Mouse (Mus musculus) MEL (cell line): Measurements from ENCODE around the gene Rabggta. TPM values are rescaled to one million over a fixed set of nuclear protein-coding genes. Genes with fewer than 3 reads are reported as not detected.

Experiments
- DNase-seq: peaks from one replicate; pipeline ENCODE4 v3.0.0; 2011; ENCODE audit warnings: low read depth, low spot score
- H3K27ac ChIP-seq: 2 replicates; pipeline ENCODE4 v1.5.1; 2012; ENCODE audit warnings: low read depth, mild to moderate bottlenecking, control low read depth, low read length, moderate library complexity; ENCODE audit not compliant: control insufficient read depth
- H3K27me3 ChIP-seq, 2 experiments: fragments of 150-350 bp in 1 of 2; sonication (generic) in 1 of 2; 2 replicates each; pipeline ENCODE4 v1.6.1; 2012; ENCODE audit warnings: low read length in 2 of 2, mild to moderate bottlenecking in 2 of 2, improper control_type of control experiment in 1 of 2, moderate library complexity in 1 of 2; ENCODE audit not compliant: insufficient read depth in 2 of 2, control insufficient read depth in 1 of 2
- H3K36me3 ChIP-seq, 2 experiments: 2 replicates each; pipeline ENCODE4 v1.6.1; 2012 to 2014; ENCODE audit warnings: low read length in 2 of 2, improper control_type of control experiment in 1 of 2, inconsistent platforms in 1 of 2, mild to moderate bottlenecking in 1 of 2; ENCODE audit not compliant: insufficient read depth in 2 of 2, control insufficient read depth in 1 of 2
- H3K4me1 ChIP-seq, 2 experiments: fragments of 150-350 bp in 1 of 2; sonication (generic) in 1 of 2; 2 replicates each; pipeline ENCODE4 v1.6.1; 2012; ENCODE audit warnings: low read length in 2 of 2, improper control_type of control experiment in 1 of 2, mild to moderate bottlenecking in 1 of 2; ENCODE audit not compliant: insufficient read depth in 2 of 2, control insufficient read depth in 1 of 2
- H3K4me3 ChIP-seq, 2 experiments: fragments of 150-350 bp in 1 of 2; sonication (generic) in 1 of 2; 2 replicates each; pipeline ENCODE4 v1.5.1; 2012; ENCODE audit warnings: low read depth in 2 of 2, low read length in 2 of 2, mild to moderate bottlenecking in 2 of 2, moderate library complexity in 2 of 2, control low read depth in 1 of 2, improper control_type of control experiment in 1 of 2; ENCODE audit not compliant: control insufficient read depth in 1 of 2, insufficient read depth in 1 of 2
- H3K79me2 ChIP-seq: 2 replicates; pipeline ENCODE4 v1.6.1; 2012; ENCODE audit warnings: mild to moderate bottlenecking, low read length, moderate library complexity; ENCODE audit not compliant: control insufficient read depth, poor library complexity, insufficient read depth
- H3K9ac ChIP-seq: 2 replicates; pipeline ENCODE4 v1.6.1; 2012; ENCODE audit warnings: low read depth, mild to moderate bottlenecking, control low read depth, low read length, moderate library complexity; ENCODE audit not compliant: control insufficient read depth, poor library complexity, severe bottlenecking
- H3K9me3 ChIP-seq: fragments of 150-350 bp; sonication (generic); replicated peaks from 2 replicates; pipeline ENCODE4 v1.6.1; 2012; ENCODE audit warnings: mild to moderate bottlenecking, low read length, improper control_type of control experiment, moderate library complexity; ENCODE audit not compliant: insufficient read depth
- BHLHE40 ChIP-seq: IDR thresholded peaks from 2 replicates; pipeline ENCODE4 v1.6.1; 2012; ENCODE audit warnings: low read depth, mild to moderate bottlenecking, inconsistent platforms, low read length, improper control_type of control experiment, borderline replicate concordance
- CHD2 ChIP-seq: IDR thresholded peaks from 2 replicates; pipeline ENCODE4 v1.6.1; 2011; ENCODE audit warnings: low read length, improper control_type of control experiment
- CTCF ChIP-seq, 3 experiments: IDR thresholded peaks in 2 of 3; conservative IDR thresholded peaks in 1 of 3; 2 replicates each; pipeline ENCODE4 v1.5.1; 2011 to 2012; ENCODE audit warnings: low read length in 3 of 3, low read depth in 2 of 3, mild to moderate bottlenecking in 2 of 3, improper control_type of control experiment in 1 of 3, inconsistent platforms in 1 of 3, mixed read lengths in 1 of 3, moderate library complexity in 1 of 3; ENCODE audit not compliant: control insufficient read depth in 1 of 3, insufficient read depth in 1 of 3, poor library complexity in 1 of 3, severe bottlenecking in 1 of 3
- ELF1 ChIP-seq: IDR thresholded peaks from 2 replicates; pipeline ENCODE4 v1.6.1; 2014; ENCODE audit warnings: low read depth, mild to moderate bottlenecking, inconsistent platforms, low read length, improper control_type of control experiment, moderate library complexity
- EP300 ChIP-seq, 2 experiments: IDR thresholded peaks; 2 replicates each; pipeline ENCODE4 v1.6.1; 2011; ENCODE audit warnings: improper control_type of control experiment in 2 of 2, low read length in 2 of 2, low read depth in 1 of 2, mild to moderate bottlenecking in 1 of 2
- ETS1 ChIP-seq: IDR thresholded peaks from 2 replicates; pipeline ENCODE4 v1.6.1; 2012; ENCODE audit warnings: low read depth, mild to moderate bottlenecking, inconsistent platforms, low read length, improper control_type of control experiment, moderate library complexity
- GABPA ChIP-seq: IDR thresholded peaks from 2 replicates; pipeline ENCODE4 v1.6.1; 2012; ENCODE audit warnings: low read depth, mild to moderate bottlenecking, inconsistent platforms, low read length, improper control_type of control experiment, moderate library complexity
- GATA1 ChIP-seq: IDR thresholded peaks from 2 replicates; pipeline ENCODE4 v1.6.1; 2011; ENCODE audit warnings: low read depth, low read length, improper control_type of control experiment
- HCFC1 ChIP-seq: IDR thresholded peaks from 2 replicates; pipeline ENCODE4 v1.6.1; 2012; ENCODE audit warnings: low read depth, mild to moderate bottlenecking, inconsistent platforms, low read length, improper control_type of control experiment, moderate library complexity
- JUND ChIP-seq: IDR thresholded peaks from 2 replicates; pipeline ENCODE4 v1.6.1; 2011; ENCODE audit warnings: low read depth, mild to moderate bottlenecking, improper control_type of control experiment, low read length
- MAFK ChIP-seq: IDR thresholded peaks from 2 replicates; pipeline ENCODE4 v1.6.1; 2011; ENCODE audit warnings: low read depth, mild to moderate bottlenecking, low read length, improper control_type of control experiment, borderline replicate concordance
- MAX ChIP-seq: IDR thresholded peaks from 2 replicates; pipeline ENCODE4 v1.6.1; 2011; ENCODE audit warnings: low read length, improper control_type of control experiment
- MAZ ChIP-seq: IDR thresholded peaks from 2 replicates; pipeline ENCODE4 v1.6.1; 2012; ENCODE audit warnings: low read depth, mild to moderate bottlenecking, inconsistent platforms, low read length, improper control_type of control experiment
- MEF2A ChIP-seq: IDR thresholded peaks from 2 replicates; pipeline ENCODE4 v1.6.1; 2014; ENCODE audit warnings: low read depth, mild to moderate bottlenecking, inconsistent platforms, low read length, improper control_type of control experiment; ENCODE audit not compliant: poor library complexity, insufficient replicate concordance, severe bottlenecking; ENCODE audit errors: extremely low read depth
- MYC ChIP-seq: IDR thresholded peaks from 2 replicates; pipeline ENCODE4 v1.6.1; 2011; ENCODE audit warnings: low read depth, mild to moderate bottlenecking, low read length, improper control_type of control experiment, moderate library complexity
- NELFE ChIP-seq: IDR thresholded peaks from 2 replicates; pipeline ENCODE4 v1.6.1; 2011; ENCODE audit warnings: low read depth, low read length, improper control_type of control experiment
- POLR2A ChIP-seq, 2 experiments: IDR thresholded peaks; 2 replicates each; pipeline ENCODE4 v1.6.1; 2011 to 2012; ENCODE audit warnings: low read length in 2 of 2, mild to moderate bottlenecking in 2 of 2, control low read depth in 1 of 2, improper control_type of control experiment in 1 of 2, low read depth in 1 of 2, moderate library complexity in 1 of 2; ENCODE audit not compliant: control insufficient read depth in 1 of 2, insufficient read depth in 1 of 2, poor library complexity in 1 of 2
- POLR2AphosphoS2 ChIP-seq: IDR thresholded peaks from 2 replicates; pipeline ENCODE4 v1.6.1; 2011; ENCODE audit warnings: low read length, improper control_type of control experiment
- SIN3A ChIP-seq: IDR thresholded peaks from 2 replicates; pipeline ENCODE4 v1.6.1; 2012; ENCODE audit warnings: low read length, improper control_type of control experiment, inconsistent platforms
- SMC3 ChIP-seq: IDR thresholded peaks from 2 replicates; pipeline ENCODE4 v1.6.1; 2011; ENCODE audit warnings: low read depth, low read length, improper control_type of control experiment
- TAL1 ChIP-seq: IDR thresholded peaks from 2 replicates; pipeline ENCODE4 v1.6.1; 2012; ENCODE audit warnings: mild to moderate bottlenecking, inconsistent platforms, low read length, moderate library complexity, mixed read lengths
- TBP ChIP-seq: IDR thresholded peaks from 2 replicates; pipeline ENCODE4 v1.8.0; 2011; ENCODE audit warnings: low read depth, low read length, improper control_type of control experiment
- TCF12 ChIP-seq: IDR thresholded peaks from 2 replicates; pipeline ENCODE4 v1.6.1; 2014; ENCODE audit warnings: low read depth, mild to moderate bottlenecking, inconsistent platforms, low read length, improper control_type of control experiment, moderate library complexity
- UBTF ChIP-seq: IDR thresholded peaks from 2 replicates; pipeline ENCODE4 v1.6.1; 2012; ENCODE audit warnings: low read depth, mild to moderate bottlenecking, inconsistent platforms, low read length, improper control_type of control experiment, moderate library complexity, borderline replicate concordance; ENCODE audit not compliant: insufficient read depth
- USF1 ChIP-seq: IDR thresholded peaks from 2 replicates; pipeline ENCODE4 v1.6.1; 2014; ENCODE audit warnings: low read depth, mild to moderate bottlenecking, inconsistent platforms, low read length, improper control_type of control experiment, moderate library complexity
- ZC3H11A ChIP-seq: IDR thresholded peaks from 2 replicates; pipeline ENCODE4 v1.6.1; 2012; ENCODE audit warnings: low read depth, mild to moderate bottlenecking, inconsistent platforms, low read length, improper control_type of control experiment
- ZKSCAN1 ChIP-seq: IDR thresholded peaks from 2 replicates; pipeline ENCODE4 v1.6.1; 2012; ENCODE audit warnings: low read depth, mild to moderate bottlenecking, inconsistent platforms, low read length, improper control_type of control experiment, moderate library complexity
- ZMIZ1 ChIP-seq: IDR thresholded peaks from 2 replicates; pipeline ENCODE4 v1.6.1; 2012; ENCODE audit warnings: low read depth, mild to moderate bottlenecking, inconsistent platforms, low read length, improper control_type of control experiment, moderate library complexity
- ZNF384 ChIP-seq: IDR thresholded peaks from 2 replicates; pipeline ENCODE4 v1.6.1; 2012; ENCODE audit warnings: low read depth, mild to moderate bottlenecking, inconsistent platforms, low read length, improper control_type of control experiment
- polyA plus RNA-seq, 2 experiments: library from polyadenylated mRNA; stranded (reverse) in 1 of 2; unstranded in 1 of 2; fragments of >175 nt in 1 of 2; fragments of >200 nt in 1 of 2; gene quantifications; 2 replicates each; pipeline versions ENCODE4 v1.2.1 to v1.2.4; 2012; ENCODE audit warnings: low replicate concordance in 2 of 2, low read depth in 1 of 2; ENCODE audit not compliant: insufficient read length in 2 of 2, insufficient read depth in 1 of 2, missing spikeins in 1 of 2
- total RNA-seq: library from RNA; depleted of rRNA; stranded (reverse); fragments of 300-350 nt; gene quantifications from 2 replicates; pipeline ENCODE4 v1.2.3, GENCODE M21; 2012

The Rabggta gene
- total and polyA plus RNA-seq, 3 experiments = 22.8 to 32.0 TPM; not detected in 1

- Histone ChIP-seq H3K79me2 (no peaks in the 10 kb centered on the region), H3K36me3 (peaks cover 0 to 14% of the 10 kb centered on the region in 2 experiments; a peak in 2 of 4 replicates), H3K27ac (no peak overlapping the region), H3K4me3 (no peak overlapping the region), H3K27me3 (no peaks in the 10 kb centered on the region), H3K4me1 (peaks cover 4 to 15% of the 10 kb centered on the region in 2 experiments), H3K9me3 (no peaks in the 10 kb centered on the region), H3K9ac (no peak overlapping the region)
- no peak for DNase-seq
- no peak for TF ChIP-seq GABPA
- TF ChIP-seq CHD2 = no peak
- no peak for TF ChIP-seq MAZ
- TF ChIP-seq ZMIZ1 = no peak
- TF ChIP-seq UBTF = no peak
- no peak for TF ChIP-seq NELFE
- no peak for TF ChIP-seq CTCF (IDR thresholded peaks at IDR 0.05 in 2 of 3, conservative IDR thresholded peaks at IDR 0.05 in 1 of 3; ENCODE audit: control insufficient read depth in 1 of 3, insufficient read depth in 1 of 3, low read depth in 2 of 3, low read length in 3 of 3, poor library complexity in 1 of 3, severe bottlenecking in 1 of 3)
- no peak for TF ChIP-seq TCF12
These were observed 20.9 kb downstream of the Rabggta start for GRCm38 (mm10) chr14:55701131-55701530.

- no peaks in the 10 kb centered on the region for H3K9me3 ChIP-seq
- no peaks in the 10 kb centered on the region for H3K27me3 ChIP-seq
- peaks cover 0 to 7% of the 10 kb centered on the region in 2 experiments; a peak in 2 of 4 replicates for H3K36me3 ChIP-seq
- 0 out of 4 replicates have a peak, but pooled peaks cover 0 to 5% of the 10 kb centered on the region in 2 experiments for H3K4me1 ChIP-seq
- H3K27ac ChIP-seq = peak overlapping the region; percentile 88
- H3K9ac ChIP-seq = peak overlapping the region; percentile 64
- TF ChIP-seq BHLHE40 (no peak), NELFE (peak; percentile 80), TBP (peak; percentile 82; the same call in 1 of the 2 replicates), MYC (0 out of 2 replicates have a peak, but pooled peaks have one; percentile 19), TAL1 (peak; percentile 72), GABPA (no peak), SMC3 (no peak), MAFK (no peak), POLR2A (IDR thresholded peaks at IDR 0.05; ENCODE audit: control insufficient read depth in 1 of 2, insufficient read depth in 1 of 2, low read depth in 1 of 2, low read length in 2 of 2, poor library complexity in 1 of 2) (peak; percentile 54 to 86; a peak in 3 of 4 replicates), ETS1 (peak; percentile 11; the same call in 1 of the 2 replicates), ZNF384 (no peak), SIN3A (peak; percentile 39; the same call in 1 of the 2 replicates), ELF1 (peak; percentile 76), CHD2 (no peak), EP300 (IDR thresholded peaks at IDR 0.05; ENCODE audit: low read depth in 1 of 2, low read length in 2 of 2) (peak; percentile 33 to 44; a peak in 2 of 4 replicates), POLR2AphosphoS2 (peak; percentile 62; the same call in 1 of the 2 replicates), MAX (peak; percentile 54; the same call in 1 of the 2 replicates), USF1 (no peak), MAZ (no peak), MEF2A (no peak), GATA1 (peak; percentile 62), ZC3H11A (no peak), TCF12 (no peak; the same call in 1 of the 2 replicates), JUND (no peak), HCFC1 (peak; percentile 77), ZKSCAN1 (no peak), ZMIZ1 (0 out of 2 replicates have a peak, but pooled peaks have one; percentile 55)
- peak; percentile 89 for DNase-seq
- H3K79me2 ChIP-seq = no peaks in the 10 kb centered on the region
- peak overlapping the region; percentile 34 to 56 for H3K4me3 ChIP-seq
These were observed 24.8 kb downstream of the Rabggta start for GRCm38 (mm10) chr14:55697226-55697625.
